8 mouse cellular contexts compared by ENCODE assay signal in the genomic region with DNA sequence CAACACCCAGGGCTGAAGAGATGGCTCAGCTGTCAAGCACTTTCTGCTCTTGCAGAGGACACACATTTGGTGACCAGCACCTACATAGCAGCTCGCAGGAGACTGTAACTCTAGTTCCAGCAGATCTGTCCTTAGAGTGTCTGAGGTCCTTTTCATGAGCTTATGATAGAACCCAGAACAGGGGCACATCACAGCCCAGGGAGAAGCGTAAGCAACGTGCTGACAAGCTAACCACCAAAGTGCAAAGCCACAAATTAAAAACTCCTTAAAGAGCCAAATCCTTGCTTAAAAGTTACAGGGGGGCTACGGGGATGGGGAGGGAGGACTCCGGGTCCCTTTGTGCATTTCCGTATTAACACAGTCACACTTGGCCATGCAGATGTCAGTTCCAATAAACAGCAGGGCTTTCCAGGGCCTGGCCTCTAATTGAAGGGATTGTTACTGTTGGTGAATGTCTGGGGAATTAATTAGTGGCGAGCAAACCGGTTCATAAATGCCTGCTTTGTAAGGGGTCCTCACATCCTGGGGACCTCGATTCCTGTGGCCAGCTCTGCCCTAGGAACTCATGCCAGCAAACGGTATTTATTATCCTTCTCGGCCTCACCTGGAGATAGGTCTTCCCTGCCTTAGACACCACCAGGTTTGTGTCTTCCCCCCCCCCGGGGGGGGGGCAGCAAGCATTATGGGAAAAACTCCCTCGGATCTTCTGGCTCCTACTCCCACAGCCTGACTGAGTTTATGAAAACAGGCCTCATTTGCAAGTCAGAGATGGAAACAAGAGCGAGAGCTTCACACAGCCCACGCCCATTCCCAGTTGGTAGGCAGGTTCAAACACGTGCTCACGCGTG.
DNase-seq lines count a peak whose midpoint lies in the region; ATAC-seq and TF ChIP-seq lines count a peak whose summit lies in the region.

No protein-coding gene starts in this region.

- H3K27me3 ChIP-seq in embryonic facial prominence, embryonic 15.5 days: peaks cover 5% of the 10 kb centered on the region; the same call in 1 of the 2 replicates
- H3K27me3 ChIP-seq in hindbrain, postnatal 0 days (ENCODE audit: insufficient read depth, low read length): no peaks in the 10 kb centered on the region
- H3K27me3 ChIP-seq in midbrain, embryonic 10.5 days (ENCODE audit: low read depth, poor library complexity, severe bottlenecking): peaks cover 62% of the 10 kb centered on the region

- no peak overlapping the region for H3K9ac ChIP-seq in embryonic facial prominence, embryonic 15.5 days
- no peak overlapping the region for H3K9ac ChIP-seq in hindbrain, postnatal 0 days (replicated peaks; ENCODE audit: low read length)

- H3K4me3 ChIP-seq in embryonic facial prominence, embryonic 15.5 days (replicated peaks): no peak overlapping the region
- no peak overlapping the region for H3K4me3 ChIP-seq in hindbrain, postnatal 0 days (ENCODE audit: low read length)
- H3K4me3 ChIP-seq in midbrain, embryonic 10.5 days: 0 out of 2 replicates have a peak overlapping the region, but pooled peaks have one; percentile 7

- ATAC-seq in embryonic facial prominence, embryonic 15.5 days (ENCODE audit: insufficient number of reproducible peaks, low FRiP score, low TSS enrichment, low read depth): peak; percentile 73
- peak; percentile 52 for ATAC-seq in hindbrain, postnatal 0 days

- H3K9me3 ChIP-seq in embryonic facial prominence, embryonic 15.5 days (replicated peaks): no peaks in the 10 kb centered on the region
- no peaks in the 10 kb centered on the region for H3K9me3 ChIP-seq in hindbrain, postnatal 0 days (ENCODE audit: low read length)
- H3K9me3 ChIP-seq in midbrain, embryonic 10.5 days (replicated peaks): no peaks in the 10 kb centered on the region

- WGBS in embryonic facial prominence, embryonic 15.5 days: 22% methylated on average over 18 of the region's 18 CpGs
- 26% methylated on average over 18 of the region's 18 CpGs for WGBS in hindbrain, postnatal 0 days
- 37% methylated on average over 18 of the region's 18 CpGs for WGBS in midbrain, embryonic 10.5 days

- H3K4me1 ChIP-seq in embryonic facial prominence, embryonic 15.5 days: peaks cover 31% of the 10 kb centered on the region
- peaks cover 17% of the 10 kb centered on the region for H3K4me1 ChIP-seq in hindbrain, postnatal 0 days (ENCODE audit: insufficient read depth, low read length)
- H3K4me1 ChIP-seq in midbrain, embryonic 10.5 days: peaks cover 66% of the 10 kb centered on the region

- H3K4me2 ChIP-seq in embryonic facial prominence, embryonic 15.5 days (replicated peaks): no peak overlapping the region
- H3K4me2 ChIP-seq in hindbrain, postnatal 0 days (ENCODE audit: low read depth, low read length): no peak overlapping the region

- peak overlapping the region; percentile 24; the same call in 1 of the 2 replicates for H3K27ac ChIP-seq in embryonic facial prominence, embryonic 15.5 days (replicated peaks)
- no peak overlapping the region; the same call in 1 of the 2 replicates for H3K27ac ChIP-seq in hindbrain, postnatal 0 days
- H3K27ac ChIP-seq in midbrain, embryonic 10.5 days (replicated peaks): peak overlapping the region; percentile 76

- DNase-seq in Muller cell, postnatal 12 days (ENCODE audit: inconsistent ontology term): peak; percentile 87
- DNase-seq in hindbrain, postnatal 0 days (ENCODE audit: low spot score): peak; percentile 42
- peak; percentile 34 for DNase-seq in midbrain, embryonic 10.5 days (ENCODE audit: low spot score)
- no peak for DNase-seq in B cell, adult 2 months
- DNase-seq in adrenal gland, adult 2 months: no peak
- DNase-seq in adrenal gland, postnatal 36 days: no peak
- no peak for DNase-seq in gastrocnemius, adult 18-20 months (ENCODE audit: low spot score)

- TF ChIP-seq CTCF in hindbrain, postnatal 0 days (IDR thresholded peaks at IDR 0.05; ENCODE audit: low read depth): no peak

- H3K36me3 ChIP-seq in embryonic facial prominence, embryonic 15.5 days: no peaks in the 10 kb centered on the region
- no peaks in the 10 kb centered on the region for H3K36me3 ChIP-seq in hindbrain, postnatal 0 days (ENCODE audit: insufficient read depth, low read length)
- no peaks in the 10 kb centered on the region for H3K36me3 ChIP-seq in midbrain, embryonic 10.5 days

Comparison
In these comparisons a context has a peak if more than half of its experiments do, and no peak if none do; other contexts are left out.
1. DNase-seq: peak in Muller cell, postnatal 12 days (single experiment), hindbrain, postnatal 0 days (single experiment) and midbrain, embryonic 10.5 days (single experiment); none in B cell, adult 2 months (0 of 2), adrenal gland, adult 2 months (single experiment), adrenal gland, postnatal 36 days (0 of 2) and gastrocnemius, adult 18-20 months (single experiment).